Mouse (Mus musculus): ENCODE data around the gene Olfr1459.

DNA sequence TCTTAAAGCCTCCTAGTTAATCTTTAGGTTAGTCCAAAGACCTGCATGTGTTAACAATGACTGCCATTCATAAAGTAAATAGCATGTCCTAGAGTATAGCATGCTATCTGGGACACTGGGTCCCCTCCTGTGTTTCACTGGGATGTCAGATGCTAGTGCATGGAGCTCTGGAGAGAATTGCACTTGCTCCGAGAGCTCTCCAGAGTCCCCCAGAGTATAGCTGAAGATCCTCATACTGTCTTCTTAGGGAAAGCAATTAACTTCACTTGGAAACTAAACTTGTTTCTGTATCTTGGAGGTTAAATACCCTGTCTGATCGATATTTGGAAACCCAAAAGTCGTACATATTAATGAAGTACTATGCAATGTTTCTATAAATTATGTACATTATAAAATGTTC, 42.7 kb downstream of the Olfr1459 start, which contains the start of gene Olfr1458:
- TF ChIP-seq CTCF (IDR thresholded peaks at IDR 0.05; ENCODE audit: low read depth, low read length) (no peak), POLR2A (IDR thresholded peaks at IDR 0.05; ENCODE audit: borderline replicate concordance, low read depth, low read length) (no peak)

Measured in bone marrow macrophage, adult 2 months (primary cell).